Mouse (Mus musculus) midbrain, embryonic 14.5 days (tissue): ENCODE results near the gene Tomm6. TPM values are rescaled to one million over a fixed set of nuclear protein-coding genes. Genes with fewer than 3 reads are reported as not detected.

ENCODE experiments used
- ATAC-seq: fragments of 200-750 bp; cut with Nextera tagmentation; 2 replicates; pipeline ENCODE4 v1.8.0; 2017; ENCODE audit warnings: moderate number of reproducible peaks, moderate library complexity; ENCODE audit not compliant: low FRiP score, low TSS enrichment
- DNase-seq: peaks from one replicate; pipeline ENCODE4 v3.0.0-alpha.2; 2015
- H3K27ac ChIP-seq: fragments of 300-500 bp; sonication (generic); replicated peaks from 2 replicates; pipeline ENCODE4 v1.5.1; 2014; ENCODE audit warnings: mild to moderate bottlenecking, low read depth, low read length, moderate library complexity
- H3K27me3 ChIP-seq: fragments of 300-500 bp; sonication (generic); 2 replicates; pipeline ENCODE4 v1.6.1; 2014; ENCODE audit warnings: low read length, control low read depth, mixed read lengths; ENCODE audit not compliant: control insufficient read depth, insufficient read depth
- H3K36me3 ChIP-seq: fragments of 300-500 bp; sonication (generic); 2 replicates; pipeline ENCODE4 v1.6.1; 2014; ENCODE audit warnings: low read length, control low read depth; ENCODE audit not compliant: control insufficient read depth, insufficient read depth
- H3K4me1 ChIP-seq: fragments of 300-500 bp; sonication (generic); 2 replicates; pipeline ENCODE4 v1.6.1; 2014; ENCODE audit warnings: mild to moderate bottlenecking, antibody characterized with exemption, low read length, control low read depth; ENCODE audit not compliant: control insufficient read depth, insufficient read depth
- H3K4me2 ChIP-seq: fragments of 300-500 bp; sonication (generic); 2 replicates; pipeline ENCODE4 v1.6.1; 2014; ENCODE audit warnings: mild to moderate bottlenecking, low read length, moderate library complexity
- H3K4me3 ChIP-seq: fragments of 300-500 bp; sonication (generic); replicated peaks from 2 replicates; pipeline ENCODE4 v1.5.1; 2014; ENCODE audit warnings: low read depth, low read length
- H3K9ac ChIP-seq: fragments of 300-500 bp; sonication (generic); replicated peaks from 2 replicates; pipeline ENCODE4 v1.6.1; 2014; ENCODE audit warnings: mild to moderate bottlenecking, low read length, moderate library complexity
- H3K9me3 ChIP-seq: fragments of 300-500 bp; sonication (generic); 2 replicates; pipeline ENCODE4 v1.6.1; 2016; ENCODE audit warnings: low read length, control low read depth, mixed read lengths; ENCODE audit not compliant: control insufficient read depth
- WGBS: fragments of 180-500 bp; shearing (Covaris S2); extraction: QIAGEN DNeasy Blood & Tissue Kit; methylation state at CpG from one replicate; pipeline ENCODE4 v1.1.7; 2014; 5-methylcytosine and 5-hydroxymethylcytosine counted together
- polyA plus RNA-seq: library from polyadenylated mRNA; unstranded; fragments of >200 nt; fragmentation: Nextera tagmentation; extraction: Ambion mirVana; gene quantifications from 2 replicates; pipeline ENCODE4 v1.2.1, GENCODE M21; 2014

The Tomm6 gene
- polyA plus RNA-seq, 1 experiment from 2014 or later: 298 TPM

- ATAC-seq (no peak), DNase-seq (no peak)
- Histone ChIP-seq H3K36me3 (no peaks in the 10 kb centered on the region), H3K9ac (no peak overlapping the region), H3K4me2 (no peak overlapping the region), H3K4me3 (no peak overlapping the region), H3K27ac (no peak overlapping the region), H3K27me3 (no peaks in the 10 kb centered on the region), H3K9me3 (no peaks in the 10 kb centered on the region), H3K4me1 (peaks cover 21% of the 10 kb centered on the region)
- 96% methylated on average over 3 of the region's 3 CpGs for WGBS
Observed at GRCm38 (mm10) chr17:47691650-47692049, 3.5 kb upstream of the Tomm6 start.

GRCm38 (mm10) chr17:47689894-47690293, 1.7 kb upstream of the Tomm6 start:
- no peak overlapping the region for H3K9ac ChIP-seq
- H3K4me1 ChIP-seq: peaks cover 18% of the 10 kb centered on the region

GRCm38 (mm10) chr17:47688608-47689575, 706 bp upstream of the Tomm6 start, which contains the start of gene Frs3:
Frs3 (plus strand) TSS chr17:47689030.
- ATAC-seq (peak; percentile 72), DNase-seq (peak; percentile 83)
- H3K4me2 ChIP-seq: peak within 1 kb of the TSS; percentile 84
- H3K4me1 ChIP-seq: peaks cover 15% of the 10 kb centered on the region
- 2% methylated on average over 58 of the region's 58 CpGs for WGBS
- no peaks in the 10 kb centered on the region for H3K9me3 ChIP-seq
- H3K27me3 ChIP-seq: no peaks in the 10 kb centered on the region
- H3K27ac ChIP-seq: peak within 1 kb of the TSS; percentile 86
- peaks cover 26% of the 10 kb centered on the region for H3K36me3 ChIP-seq
- H3K4me3 ChIP-seq: peak within 1 kb of the TSS; percentile 63
- H3K9ac ChIP-seq: peak within 1 kb of the TSS; percentile 83

More at GRCm38 (mm10) chr17:47689894-47690293, 1.7 kb upstream of the Tomm6 start:
- DNase-seq (no peak), ATAC-seq (no peak)
- Histone ChIP-seq H3K27ac (no peak overlapping the region), H3K27me3 (no peaks in the 10 kb centered on the region), H3K4me2 (peak overlapping the region; percentile 84), H3K4me3 (peak overlapping the region; percentile 63; the same call in 1 of the 2 replicates), H3K9me3 (no peaks in the 10 kb centered on the region), H3K36me3 (peaks cover 16% of the 10 kb centered on the region)
- 86% methylated on average over 8 of the region's 8 CpGs for WGBS

- 2% methylated on average over 70 of the region's 70 CpGs for WGBS
- peak overlapping the region; percentile 63 for H3K4me3 ChIP-seq
- DNase-seq (peak; percentile 99), ATAC-seq (peak; percentile 92)
- peaks cover 15% of the 10 kb centered on the region for H3K4me1 ChIP-seq
- H3K4me2 ChIP-seq: peak overlapping the region; percentile 84
- peak overlapping the region; percentile 83 for H3K9ac ChIP-seq
- peak overlapping the region; percentile 86 for H3K27ac ChIP-seq
- H3K36me3 ChIP-seq: peaks cover 38% of the 10 kb centered on the region
- no peaks in the 10 kb centered on the region for H3K27me3 ChIP-seq
- no peaks in the 10 kb centered on the region for H3K9me3 ChIP-seq
Observed at GRCm38 (mm10) chr17:47687409-47688343, 510 bp downstream of the Tomm6 start.

- no peak overlapping the region for H3K27ac ChIP-seq
- H3K4me3 ChIP-seq: no peak overlapping the region
- H3K36me3 ChIP-seq: peaks cover 83% of the 10 kb centered on the region
- no peak overlapping the region for H3K9ac ChIP-seq
- no peak overlapping the region for H3K4me2 ChIP-seq
- WGBS: 85% methylated on average over 4 of the region's 4 CpGs
- no peaks in the 10 kb centered on the region for H3K9me3 ChIP-seq
- no peak for DNase-seq
- H3K27me3 ChIP-seq: no peaks in the 10 kb centered on the region
- peaks cover 8% of the 10 kb centered on the region for H3K4me1 ChIP-seq
- no peak for ATAC-seq
Observed at GRCm38 (mm10) chr17:47682836-47683235, 5.3 kb downstream of the Tomm6 start.

GRCm38 (mm10) chr17:47678702-47679101, 9.5 kb downstream of the Tomm6 start:
- 88% methylated on average over 5 of the region's 5 CpGs for WGBS
- ATAC-seq: no peak

GRCm38 (mm10) chr17:47678238-47678637, 9.9 kb downstream of the Tomm6 start:
- Histone ChIP-seq H3K9ac (no peak overlapping the region), H3K27me3 (no peaks in the 10 kb centered on the region), H3K4me2 (no peak overlapping the region), H3K27ac (no peak overlapping the region), H3K36me3 (peaks cover 71% of the 10 kb centered on the region), H3K4me3 (no peak overlapping the region), H3K4me1 (no peaks in the 10 kb centered on the region), H3K9me3 (no peaks in the 10 kb centered on the region)
- WGBS: 94% methylated on average over 5 of the region's 5 CpGs
- no peak for DNase-seq
- no peak for ATAC-seq

More at GRCm38 (mm10) chr17:47678702-47679101, 9.5 kb downstream of the Tomm6 start:
- Histone ChIP-seq H3K4me2 (no peak overlapping the region), H3K27me3 (no peaks in the 10 kb centered on the region), H3K36me3 (peaks cover 73% of the 10 kb centered on the region), H3K9me3 (no peaks in the 10 kb centered on the region), H3K4me1 (no peaks in the 10 kb centered on the region), H3K9ac (no peak overlapping the region), H3K4me3 (no peak overlapping the region), H3K27ac (no peak overlapping the region)
- DNase-seq: no peak

GRCm38 (mm10) chr17:47676581-47676980, 11.6 kb downstream of the Tomm6 start:
- 0 out of 2 replicates have a peak overlapping the region, but pooled peaks have one; percentile 6 for H3K27ac ChIP-seq
- H3K4me1 ChIP-seq: peaks cover 9% of the 10 kb centered on the region; the same call in 1 of the 2 replicates
- 16% methylated on average over 9 of the region's 9 CpGs for WGBS
- H3K27me3 ChIP-seq: no peaks in the 10 kb centered on the region
- H3K4me2 ChIP-seq: no peak overlapping the region
- H3K4me3 ChIP-seq: no peak overlapping the region
- peaks cover 62% of the 10 kb centered on the region for H3K36me3 ChIP-seq
- DNase-seq: peak; percentile 91
- no peak overlapping the region; the same call in 1 of the 2 replicates for H3K9ac ChIP-seq
- ATAC-seq: no peak
- no peaks in the 10 kb centered on the region for H3K9me3 ChIP-seq
